Mouse (Mus musculus) cerebellum, postnatal 36 days (tissue): ENCODE data around the gene Epo.

Experiments used
- DNase-seq, 2 experiments: peaks; one replicate each; pipeline ENCODE4 v3.0.0; 2021 to 2022; ENCODE audit warnings: mixed read lengths in 2 of 2

The Epo gene

DNA sequence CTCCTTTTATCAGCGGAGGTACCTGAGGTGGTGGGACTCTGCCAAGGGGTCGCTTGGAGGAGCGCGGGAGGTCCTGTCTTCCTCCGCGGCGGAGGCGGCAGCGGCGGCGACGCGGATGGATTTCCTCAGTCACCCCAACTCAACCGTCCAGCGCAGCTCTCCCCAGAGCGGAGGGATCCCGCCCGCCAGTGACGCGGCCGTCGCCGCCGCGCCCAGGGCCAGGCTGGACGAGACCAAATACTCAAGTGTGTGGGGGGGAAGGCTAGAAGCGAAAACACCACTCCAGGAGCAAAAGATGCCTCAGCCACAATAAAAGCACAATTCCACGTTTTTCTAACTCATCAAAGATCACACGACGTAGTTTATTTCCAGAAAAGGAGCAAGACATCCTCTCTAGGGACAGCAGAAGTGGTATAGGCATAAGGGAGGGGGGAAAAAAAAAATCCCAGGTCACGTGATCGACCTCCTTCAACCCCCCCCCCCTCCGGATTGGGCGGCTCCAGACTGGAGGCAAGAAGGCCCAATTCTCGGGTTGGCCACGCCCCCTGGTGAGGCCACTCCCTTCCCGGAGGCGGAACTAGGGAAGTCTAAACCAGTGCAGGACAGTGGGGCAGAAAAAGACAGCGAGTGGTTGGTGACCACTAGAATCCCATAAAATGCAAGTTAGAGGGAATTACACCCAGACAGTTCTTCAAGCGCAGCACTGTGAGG lies at the start of gene Epo, which contains the start of gene Gnb2:
Gene Epo, minus strand, starts transcription at position 126 of the 711 bp plus-strand sequence.
Gene Gnb2, minus strand, starts transcription at position 394 of the 711 bp plus-strand sequence.
- DNase-seq = peak; percentile 97 to 99

DNA sequence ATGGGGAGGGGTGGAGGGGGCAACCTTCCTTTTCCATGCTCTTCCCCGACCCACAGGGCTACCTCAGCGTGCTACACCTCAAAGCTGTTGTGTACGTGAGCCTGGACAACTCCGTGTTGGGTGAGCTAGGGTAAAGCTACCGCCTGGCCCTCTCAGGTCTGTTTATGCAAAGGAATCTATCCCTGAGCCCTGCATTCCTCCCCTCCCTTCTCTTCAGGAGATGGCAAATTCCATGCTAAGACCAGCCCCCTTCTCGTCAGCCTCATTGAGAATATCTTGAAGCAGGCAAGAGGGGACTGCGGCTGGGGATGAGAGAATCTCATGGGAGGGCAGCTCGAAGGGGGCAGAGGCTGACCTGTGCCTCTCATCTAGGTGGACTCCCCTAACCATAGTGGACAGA lies 49.7 kb upstream of the Epo start:
- DNase-seq = no peak

DNA sequence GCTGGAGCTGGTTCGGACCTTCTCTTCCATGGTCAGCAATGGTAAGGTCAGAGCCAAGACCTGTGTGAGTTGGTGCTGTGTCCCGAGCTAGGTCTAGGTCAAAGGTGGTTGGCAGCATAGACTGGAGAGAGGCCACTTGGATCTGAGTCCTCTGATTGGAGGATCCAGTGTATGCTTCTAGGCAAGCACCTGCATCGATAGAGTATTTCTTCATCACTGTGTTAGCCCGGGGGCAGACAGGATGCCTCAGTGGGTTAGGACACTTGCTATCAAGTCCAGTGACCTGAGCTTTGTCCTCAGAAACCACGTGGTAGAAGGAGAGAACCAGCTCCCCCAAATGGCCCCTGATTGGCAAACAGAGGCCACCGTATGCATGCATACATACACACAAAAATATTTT lies 47.2 kb upstream of the Epo start:
- DNase-seq = no peak

DNA sequence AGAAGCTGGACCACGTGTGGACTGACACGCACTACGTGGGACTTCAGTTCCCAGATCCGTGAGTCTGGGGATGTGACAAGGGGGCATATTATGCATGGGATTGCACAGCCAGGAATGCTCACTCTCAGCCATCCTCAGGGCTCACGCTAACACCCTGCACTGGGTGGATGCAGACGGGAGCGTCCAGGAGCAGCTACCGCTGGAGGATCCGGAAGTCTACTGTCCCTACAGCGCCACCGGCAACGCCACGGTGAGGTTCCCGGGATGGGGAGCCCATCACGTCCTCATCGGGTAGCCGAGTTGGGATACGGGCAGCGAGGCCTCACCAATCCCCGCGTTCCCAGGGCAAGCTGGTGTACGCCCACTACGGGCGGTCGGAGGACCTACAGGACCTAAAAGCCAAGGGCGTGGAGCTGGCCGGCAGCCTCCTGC lies 41.4 kb upstream of the Epo start:
- peak; percentile 69 to 81 for DNase-seq

DNA sequence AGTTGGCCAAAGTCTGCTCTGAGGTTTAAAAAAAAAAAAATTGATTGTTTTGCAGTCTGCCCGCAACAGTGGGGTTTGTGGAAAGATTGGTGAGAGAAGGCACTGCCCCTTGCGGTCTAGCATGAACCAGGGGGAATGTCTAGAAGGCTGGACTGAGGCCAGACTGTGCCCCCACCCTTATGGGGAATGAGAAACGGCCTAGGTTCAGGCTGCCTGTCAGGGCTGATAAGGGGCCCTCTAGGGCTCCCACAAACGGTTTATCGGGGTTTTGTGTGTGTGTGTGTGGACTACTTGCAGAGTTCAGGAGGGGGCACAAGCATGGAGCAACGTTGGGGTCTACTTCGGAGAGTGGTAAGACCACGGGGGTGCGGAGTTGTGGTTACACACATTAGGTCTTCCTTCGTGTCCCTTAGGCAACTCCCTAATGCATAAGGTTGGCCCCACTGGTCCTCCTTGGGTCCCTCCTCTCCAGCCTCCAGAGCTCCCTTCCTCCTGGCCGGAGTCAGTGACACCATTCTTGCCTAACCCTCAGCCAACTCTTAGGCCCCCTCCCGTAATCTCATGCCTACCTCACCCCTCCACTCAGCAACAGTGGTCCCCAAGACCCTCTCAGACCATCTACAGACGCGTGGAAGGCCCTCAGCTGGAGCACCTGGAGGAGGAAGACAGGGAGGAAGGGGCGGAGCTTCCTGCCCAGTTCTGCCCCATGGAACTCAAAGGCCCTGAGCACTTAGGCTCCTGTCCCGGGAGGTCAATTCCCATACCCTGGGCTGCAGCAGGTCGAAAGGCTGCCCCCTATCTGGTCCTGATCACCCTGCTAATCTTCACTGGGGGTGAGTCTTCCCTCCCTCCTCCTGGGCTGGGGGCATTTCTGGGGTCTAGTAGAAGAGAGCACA lies 37.9 kb upstream of the Epo start:
- DNase-seq = no peak

DNA sequence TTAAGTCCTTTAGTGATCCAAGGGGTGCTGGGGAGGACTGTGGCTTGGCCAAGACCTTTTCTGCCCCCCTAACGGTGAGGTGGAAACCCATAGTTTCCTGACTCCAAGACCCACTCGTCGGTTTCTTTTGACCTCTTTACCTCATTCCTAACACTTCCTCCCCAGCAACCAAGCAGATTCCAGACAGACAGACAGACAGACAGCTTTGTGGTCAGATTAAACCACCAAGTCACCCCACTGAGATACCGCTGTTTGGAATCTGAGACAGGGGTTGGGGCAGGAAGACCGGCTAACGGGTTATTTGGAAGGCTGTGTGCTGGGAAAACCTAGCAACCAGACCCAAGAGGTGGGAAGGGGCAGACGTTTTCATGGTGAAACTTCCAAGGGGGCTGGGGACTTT lies 37.1 kb upstream of the Epo start:
- DNase-seq = no peak

DNA sequence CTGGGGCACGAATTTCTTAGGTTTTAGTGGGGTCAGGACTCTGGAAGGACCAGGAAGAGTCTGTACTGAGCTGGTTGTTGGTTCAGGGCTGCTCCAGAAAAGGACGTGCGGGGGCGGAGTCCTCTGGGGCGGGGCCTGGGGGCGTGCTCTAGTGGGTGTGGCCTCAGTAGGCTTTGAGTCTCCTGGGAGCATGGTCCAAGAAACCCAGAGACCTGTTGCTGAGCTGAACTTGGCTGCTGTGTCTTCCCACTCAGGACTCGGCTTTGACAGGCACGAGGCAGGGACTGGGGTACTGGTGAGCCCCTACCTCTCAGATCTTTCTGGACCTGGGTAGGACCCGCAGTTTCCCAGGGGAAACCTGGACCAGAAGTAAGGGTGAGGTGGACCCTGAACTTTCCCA lies 36.6 kb upstream of the Epo start, which contains the start of gene Tfr2:
Gene Tfr2, plus strand, starts transcription at position 176 of the 400 bp plus-strand sequence.
- DNase-seq = no peak

DNA sequence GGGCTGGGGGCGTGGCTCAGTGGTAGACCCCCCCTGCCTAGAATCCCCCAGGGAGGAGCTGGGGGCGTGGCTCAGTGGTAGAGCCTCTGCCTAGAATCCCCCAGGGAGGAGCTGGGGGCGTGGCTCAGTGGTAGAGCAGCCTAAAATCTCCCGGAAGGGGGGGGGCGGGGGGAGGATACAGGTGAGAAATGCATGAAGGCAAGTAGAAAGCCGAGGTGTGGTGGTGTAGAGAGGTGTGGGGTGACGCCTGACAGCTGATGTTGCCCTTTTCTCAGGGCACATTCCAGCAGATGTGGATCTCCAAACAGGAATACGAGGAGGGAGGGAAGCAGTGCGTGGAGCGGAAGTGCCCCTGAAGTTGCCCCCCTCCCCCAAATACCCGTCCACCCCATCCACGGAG lies 36.0 kb upstream of the Epo start:
- no peak for DNase-seq

DNA sequence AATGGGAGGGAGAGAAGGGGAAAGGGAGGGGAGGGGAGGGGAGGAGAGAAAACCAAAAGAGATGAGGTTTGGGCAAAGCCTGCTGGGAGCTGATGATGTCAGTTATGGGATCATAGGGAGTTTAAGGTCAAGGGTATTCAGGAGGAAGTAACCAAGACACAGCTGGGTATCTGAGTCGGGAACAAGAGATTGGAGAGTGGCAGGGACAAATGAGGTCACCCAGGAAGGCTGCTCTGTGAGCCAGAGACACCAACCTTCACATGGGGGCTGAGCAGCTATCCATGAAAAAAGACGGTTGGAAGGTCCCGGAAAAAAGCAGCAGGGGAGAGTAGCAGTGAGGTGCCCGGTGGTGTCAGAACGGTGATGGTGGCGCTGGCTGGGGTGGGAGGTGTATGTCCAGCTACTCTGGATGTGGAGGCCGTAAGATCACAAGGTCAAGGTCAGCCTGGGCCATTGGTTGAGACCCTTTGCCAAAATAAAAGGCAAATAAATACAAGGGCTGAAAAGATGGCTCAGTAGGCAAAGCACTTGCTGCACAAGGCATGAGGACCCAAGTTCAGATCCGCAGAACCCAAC lies 35.3 kb upstream of the Epo start:
- DNase-seq = no peak

DNA sequence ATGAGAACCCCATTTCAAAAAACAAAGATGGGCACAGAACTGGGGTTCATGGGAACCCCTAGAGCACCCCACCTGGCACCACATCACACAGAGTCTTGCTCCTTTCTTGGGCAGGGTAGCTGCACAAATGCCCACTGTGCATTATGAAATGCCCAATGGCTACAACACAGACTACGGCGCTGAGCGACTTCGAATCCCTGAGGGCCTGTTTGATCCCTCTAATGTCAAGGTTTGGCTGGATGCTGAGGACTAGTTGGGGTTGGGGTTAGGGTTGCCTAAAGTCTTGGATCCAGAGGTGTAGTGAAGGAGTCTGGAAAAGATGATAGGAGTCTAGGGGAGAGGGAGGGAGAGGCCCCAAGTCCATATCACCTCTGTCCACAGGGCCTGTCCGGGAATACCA lies 33.4 kb upstream of the Epo start:
- DNase-seq = no peak

DNA sequence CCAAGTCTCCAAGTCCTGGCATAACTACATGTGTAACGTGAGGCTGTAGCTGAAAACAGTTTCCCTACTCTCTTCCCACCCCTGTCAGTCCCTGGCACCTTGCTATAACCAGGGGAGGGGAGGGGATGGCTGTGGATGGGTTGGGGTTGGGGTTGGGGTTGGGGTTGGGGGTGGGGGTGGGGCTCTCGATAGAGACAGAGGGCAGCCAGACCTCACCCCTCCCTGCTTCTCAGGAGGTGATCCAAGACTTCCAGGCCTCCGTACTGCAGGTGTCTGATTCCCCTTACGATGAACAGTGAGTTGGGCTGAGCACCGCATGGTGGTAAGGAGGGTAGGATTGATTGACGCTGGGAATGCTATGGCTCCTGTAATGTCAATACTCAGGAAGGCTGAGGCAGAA lies 32.7 kb upstream of the Epo start:
- DNase-seq = no peak

DNA sequence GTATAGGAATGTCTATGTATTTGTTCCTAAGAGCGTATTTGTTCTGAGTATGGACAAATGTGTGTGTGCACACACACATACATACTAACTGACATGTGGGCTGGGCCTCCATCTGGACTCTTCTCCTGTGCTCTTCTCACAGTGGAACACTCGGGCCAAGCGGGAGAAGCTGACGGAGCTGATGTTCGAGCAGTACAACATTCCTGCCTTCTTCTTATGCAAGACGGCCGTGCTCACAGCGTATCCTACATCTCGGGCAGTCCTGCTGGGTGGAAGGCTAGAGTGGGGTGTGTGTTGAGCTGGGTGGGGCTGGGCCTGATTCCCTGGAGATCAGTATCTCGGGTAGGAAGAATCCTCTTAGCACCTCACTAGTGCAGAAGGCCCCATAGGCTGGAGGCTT lies 29.9 kb upstream of the Epo start:
- no peak for DNase-seq

DNA sequence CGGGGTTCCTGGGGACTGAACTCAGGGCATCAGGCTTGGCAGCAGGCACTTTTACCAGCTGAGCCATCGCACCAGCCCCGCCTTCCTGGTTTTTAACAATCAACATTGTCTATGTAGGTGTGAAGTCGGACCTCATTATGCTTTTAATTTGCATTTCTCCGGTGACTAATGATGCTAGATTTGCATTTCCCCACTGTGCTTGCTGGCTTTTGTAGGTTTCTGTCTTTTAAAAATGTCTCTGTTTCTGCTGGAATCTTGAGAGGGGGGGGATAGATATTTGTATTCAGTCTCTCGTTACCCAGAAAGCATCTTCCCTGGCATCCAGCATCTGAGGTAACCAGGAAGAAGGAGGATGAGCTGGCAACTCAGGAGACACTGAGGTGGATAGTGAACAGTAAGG lies 28.5 kb upstream of the Epo start:
- DNase-seq = no peak

DNA sequence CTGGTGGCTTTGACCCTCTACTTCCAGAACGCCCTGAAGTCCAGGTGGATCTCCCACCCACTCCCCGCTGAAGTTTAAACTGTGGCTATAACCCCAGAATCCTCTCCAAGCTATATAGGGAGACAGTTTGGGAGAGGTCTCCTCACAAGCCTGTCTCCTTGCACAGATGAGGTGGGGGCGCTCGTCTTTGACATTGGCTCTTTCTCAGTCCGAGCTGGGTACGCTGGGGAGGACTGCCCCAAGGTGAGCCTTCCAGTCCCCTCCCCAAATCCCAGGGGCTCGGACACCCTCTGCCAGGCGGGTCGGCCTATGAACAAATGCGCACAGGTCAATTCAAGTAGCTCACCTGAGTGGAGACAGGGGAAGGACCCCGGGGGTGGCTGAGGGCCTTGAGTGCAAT lies 20.9 kb upstream of the Epo start:
- DNase-seq = no peak

DNA sequence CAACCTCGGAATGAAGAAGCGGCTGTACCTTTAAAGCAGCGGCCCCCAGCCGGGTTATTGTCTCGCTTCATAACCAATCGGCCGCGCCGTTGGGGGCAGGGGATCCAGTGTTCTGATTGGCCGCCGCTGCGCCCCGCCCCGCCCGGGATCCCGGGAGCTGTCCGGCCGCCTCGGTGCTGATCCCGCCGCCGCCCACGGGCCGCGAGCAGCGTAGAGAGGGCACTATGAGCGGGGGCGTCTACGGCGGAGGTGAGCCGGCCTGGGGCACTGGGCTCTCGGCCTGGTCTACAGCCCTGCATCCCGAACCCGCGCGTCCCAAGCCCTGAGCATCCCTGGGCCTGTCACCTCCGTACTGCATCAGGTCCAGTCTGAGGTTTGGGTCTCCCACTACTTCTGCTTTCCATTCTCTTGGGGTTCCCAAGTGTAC lies 20.4 kb upstream of the Epo start, which contains the start of gene Actl6b:
Gene Actl6b, plus strand, starts transcription at position 107 of the 427 bp plus-strand sequence.
- DNase-seq = peak; percentile 97 to 98

DNA sequence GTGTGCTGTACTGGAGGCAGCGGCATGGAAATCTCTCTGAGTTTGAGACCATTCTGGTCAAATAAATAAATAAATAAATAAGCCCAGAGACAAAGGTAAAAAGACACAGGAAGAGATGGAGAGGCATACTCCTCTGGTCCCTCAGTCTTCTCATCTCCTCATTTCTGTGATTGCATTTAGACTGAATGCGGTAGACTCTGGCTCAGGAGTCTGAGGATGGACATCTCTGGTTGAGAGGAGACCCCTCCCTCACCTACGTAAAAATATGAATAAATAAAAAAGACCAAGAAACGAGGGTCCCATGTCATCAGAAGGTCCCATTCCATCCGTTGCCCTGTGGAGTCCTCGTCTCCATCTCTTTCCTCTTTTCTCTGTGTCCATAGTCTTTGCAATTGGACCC lies 20.0 kb upstream of the Epo start:
- no peak for DNase-seq

DNA sequence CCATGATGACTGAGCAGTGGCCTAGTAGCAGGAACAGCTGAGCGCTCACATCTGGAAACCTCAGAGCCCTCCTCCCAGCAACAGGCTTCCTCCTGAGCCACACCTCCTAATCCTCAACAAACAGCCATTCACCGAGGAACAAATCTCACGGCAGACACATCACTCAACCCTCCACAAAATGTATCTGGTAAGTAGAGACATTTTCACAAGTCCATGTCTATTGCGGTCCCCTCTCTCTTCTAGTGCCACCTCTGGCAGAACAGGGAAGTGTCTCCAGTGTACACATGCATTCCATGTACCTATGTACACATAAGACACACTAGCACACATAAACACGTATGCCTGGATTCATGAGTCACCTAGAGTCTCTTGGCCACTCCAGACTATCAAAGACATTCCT lies 18.1 kb upstream of the Epo start:
- DNase-seq = peak in 1 of 2 experiments; percentile 30

DNA sequence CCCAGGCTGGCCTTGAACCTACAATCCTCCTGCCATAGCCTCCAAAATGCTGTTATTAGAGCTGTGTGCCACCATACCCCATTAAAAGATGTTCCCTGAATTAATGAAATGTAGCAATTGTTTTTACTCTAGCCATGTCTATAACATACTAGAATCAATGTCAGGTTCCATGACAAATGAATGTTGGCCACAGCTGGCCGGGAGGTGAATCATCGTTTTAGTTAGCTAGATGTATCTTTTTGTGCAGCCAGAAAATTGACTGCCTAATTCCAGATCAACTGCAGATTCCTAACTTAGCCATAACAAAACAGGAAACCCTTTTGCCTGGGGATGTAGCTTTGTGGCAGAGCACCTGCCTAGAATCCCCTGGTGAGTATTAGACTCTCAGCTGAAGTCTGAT lies 16.8 kb upstream of the Epo start:
- no peak for DNase-seq

DNA sequence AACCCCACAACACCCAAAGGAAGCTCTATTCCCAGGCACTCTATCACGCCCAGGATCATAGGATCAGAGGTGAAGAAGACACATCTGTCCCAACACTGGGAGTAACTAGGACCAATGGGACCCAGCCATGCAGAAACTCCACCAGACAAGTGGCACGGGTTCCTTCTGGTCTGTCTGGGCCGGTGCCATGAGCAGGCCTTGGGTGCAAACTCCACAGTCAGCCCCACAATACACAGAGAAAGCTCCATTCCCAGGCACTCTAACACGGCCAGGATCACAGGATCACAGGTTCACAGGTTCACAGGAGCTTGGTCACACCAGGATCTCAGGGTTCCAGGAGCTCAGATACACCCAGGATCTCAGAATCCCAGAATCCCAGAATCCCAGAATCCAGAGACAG lies 12.6 kb upstream of the Epo start:
- DNase-seq = no peak

DNA sequence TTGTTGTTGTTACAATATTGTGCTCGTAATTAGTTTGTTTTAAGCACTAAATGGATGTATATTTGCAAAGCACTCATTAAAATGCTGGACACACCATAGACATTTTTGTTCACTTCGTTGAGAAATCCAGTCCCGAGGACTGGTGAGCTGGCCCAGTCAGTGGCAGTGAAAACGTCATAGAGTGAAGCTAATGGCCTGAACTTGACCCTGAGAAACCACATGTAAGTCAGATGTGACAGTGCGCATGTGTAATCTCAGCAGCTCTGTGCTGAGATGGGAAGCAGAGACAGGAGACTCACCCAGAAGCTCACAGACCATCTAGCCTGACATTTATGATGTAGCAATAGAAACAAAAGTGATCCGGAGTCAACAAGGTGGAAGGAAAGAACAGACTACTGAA lies 11.9 kb upstream of the Epo start:
- no peak for DNase-seq

DNA sequence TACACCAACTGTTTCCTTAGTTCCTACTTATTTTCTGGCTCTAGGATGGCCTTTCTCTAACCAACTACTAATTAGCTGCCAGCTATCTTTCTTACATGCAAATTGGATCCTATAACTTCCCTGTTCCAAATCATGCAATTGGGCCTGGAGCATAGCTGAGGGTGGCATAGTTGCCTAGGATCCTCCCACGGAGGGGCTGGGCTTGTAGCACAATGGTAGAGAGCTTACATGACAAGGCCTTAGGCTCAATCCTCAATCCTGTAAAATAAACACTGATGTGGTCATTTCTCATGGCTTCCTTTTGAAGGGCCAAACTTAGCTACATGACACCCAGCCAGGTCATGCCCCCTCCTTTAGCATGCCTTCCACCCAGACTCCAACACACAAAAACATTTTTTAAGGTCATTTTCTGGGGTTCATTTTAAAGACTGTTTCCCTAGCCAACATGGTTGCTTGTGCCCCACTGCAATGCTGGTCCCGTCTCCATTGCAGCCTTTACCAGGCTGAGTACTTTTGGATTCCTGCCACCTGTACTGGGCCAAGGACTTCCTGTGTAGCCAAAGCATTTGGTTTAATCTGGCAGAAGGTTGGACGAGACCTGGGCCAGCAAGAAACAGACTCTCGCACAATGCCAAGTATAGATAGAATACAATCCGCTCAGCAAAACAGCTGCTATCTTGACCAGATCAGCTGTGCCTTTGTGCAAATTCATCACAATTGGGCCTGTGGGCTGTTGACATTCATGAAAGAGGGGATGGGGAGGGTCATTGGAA lies 8.9 kb upstream of the Epo start:
- DNase-seq = peak; percentile 70 to 77

DNA sequence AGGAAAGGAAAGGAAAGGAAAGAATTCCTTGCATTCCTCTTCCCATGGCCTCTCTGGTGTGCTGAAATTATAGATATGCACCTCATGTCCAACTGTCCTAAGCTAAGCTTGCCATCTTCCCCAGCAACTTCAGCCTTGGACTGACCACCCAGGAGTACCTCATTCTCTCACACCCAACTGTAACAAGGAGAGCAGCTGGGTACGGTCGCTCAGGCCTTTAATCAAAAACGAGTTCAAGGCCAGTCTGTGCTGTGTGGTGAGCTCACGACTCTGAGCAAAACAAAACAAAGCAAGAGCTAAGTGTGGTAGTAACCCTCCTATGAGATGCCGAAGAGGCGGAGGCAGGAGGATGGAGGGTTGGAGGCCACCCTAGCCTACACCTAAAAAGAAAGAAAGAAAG lies 7.9 kb upstream of the Epo start:
- no peak for DNase-seq
